Mouse (Mus musculus): ENCODE measurements at regions not wholly inside any gene's neighbourhood (a gene's known extent, or its start where the extent isn't known, plus 50 kb on each side); places are given as distances from the start of the nearest gene placed in this dataset.

- Histone ChIP-seq H3K36me3 (replicated peaks; ENCODE audit: control insufficient read depth, insufficient read depth, low read length) (no peaks in the 10 kb centered on the region), H3K4me3 (ENCODE audit: low read depth, low read length) (no peak overlapping the region), H3K27me3 (ENCODE audit: control insufficient read depth, insufficient read depth, low read length) (no peaks in the 10 kb centered on the region), H3K9ac (replicated peaks; ENCODE audit: low read depth, low read length) (no peak overlapping the region), H3K9me3 (replicated peaks; ENCODE audit: control insufficient read depth, low read length) (no peaks in the 10 kb centered on the region), H3K4me1 (ENCODE audit: control insufficient read depth, insufficient read depth) (no peaks in the 10 kb centered on the region), H3K27ac (ENCODE audit: low read depth) (no peak overlapping the region), H3K4me2 (ENCODE audit: low read depth, low read length) (no peak overlapping the region)
- ATAC-seq (ENCODE audit: insufficient read depth, low read depth) (no peak), DNase-seq (ENCODE audit: low spot score) (no peak)
- WGBS = 56% methylated on average over 8 of the region's 8 CpGs
- TF ChIP-seq EP300 (IDR thresholded peaks at IDR 0.05; ENCODE audit: low read depth) (no peak), CTCF (IDR thresholded peaks at IDR 0.05; ENCODE audit: low read depth) (no peak)
Measured at GRCm38 (mm10) chr11:111522716-111523115, 456.8 kb downstream of the Kcnj2 start.

DNA sequence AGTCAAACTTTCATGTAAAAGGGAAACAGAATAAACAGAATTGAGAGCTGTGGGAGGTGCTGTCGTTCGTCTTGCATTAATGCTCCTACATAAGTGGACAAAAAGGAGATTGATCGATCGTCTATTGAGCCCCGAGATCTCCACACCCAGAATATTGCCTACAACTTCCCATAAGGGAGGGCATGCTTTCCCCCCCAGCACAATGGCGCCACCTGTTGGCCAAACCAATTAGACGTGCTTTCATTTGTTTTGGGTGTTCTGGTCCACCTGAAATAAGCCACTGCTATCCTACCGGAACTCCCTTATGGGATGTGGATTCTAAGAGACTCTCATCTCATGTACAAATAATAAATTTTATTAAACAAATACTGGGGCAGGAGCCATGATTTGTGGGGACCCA is 457.5 kb downstream of the Kcnj2 start:
- Histone ChIP-seq H3K27ac (ENCODE audit: low read depth) (no peak overlapping the region), H3K9me3 (replicated peaks; ENCODE audit: control insufficient read depth, low read length) (no peaks in the 10 kb centered on the region), H3K4me1 (ENCODE audit: control insufficient read depth, insufficient read depth) (no peaks in the 10 kb centered on the region), H3K4me2 (ENCODE audit: low read depth, low read length) (no peak overlapping the region), H3K27me3 (ENCODE audit: control insufficient read depth, insufficient read depth, low read length) (no peaks in the 10 kb centered on the region), H3K9ac (replicated peaks; ENCODE audit: low read depth, low read length) (no peak overlapping the region), H3K36me3 (replicated peaks; ENCODE audit: control insufficient read depth, insufficient read depth, low read length) (no peaks in the 10 kb centered on the region), H3K4me3 (ENCODE audit: low read depth, low read length) (no peak overlapping the region)
- DNase-seq (ENCODE audit: low spot score) (no peak), ATAC-seq (ENCODE audit: insufficient read depth, low read depth) (no peak)
- TF ChIP-seq EP300 (IDR thresholded peaks at IDR 0.05; ENCODE audit: low read depth) = no peak
- peak; percentile 82 for TF ChIP-seq CTCF (IDR thresholded peaks at IDR 0.05; ENCODE audit: low read depth)
- WGBS = 55% methylated on average over 8 of the region's 8 CpGs

DNA sequence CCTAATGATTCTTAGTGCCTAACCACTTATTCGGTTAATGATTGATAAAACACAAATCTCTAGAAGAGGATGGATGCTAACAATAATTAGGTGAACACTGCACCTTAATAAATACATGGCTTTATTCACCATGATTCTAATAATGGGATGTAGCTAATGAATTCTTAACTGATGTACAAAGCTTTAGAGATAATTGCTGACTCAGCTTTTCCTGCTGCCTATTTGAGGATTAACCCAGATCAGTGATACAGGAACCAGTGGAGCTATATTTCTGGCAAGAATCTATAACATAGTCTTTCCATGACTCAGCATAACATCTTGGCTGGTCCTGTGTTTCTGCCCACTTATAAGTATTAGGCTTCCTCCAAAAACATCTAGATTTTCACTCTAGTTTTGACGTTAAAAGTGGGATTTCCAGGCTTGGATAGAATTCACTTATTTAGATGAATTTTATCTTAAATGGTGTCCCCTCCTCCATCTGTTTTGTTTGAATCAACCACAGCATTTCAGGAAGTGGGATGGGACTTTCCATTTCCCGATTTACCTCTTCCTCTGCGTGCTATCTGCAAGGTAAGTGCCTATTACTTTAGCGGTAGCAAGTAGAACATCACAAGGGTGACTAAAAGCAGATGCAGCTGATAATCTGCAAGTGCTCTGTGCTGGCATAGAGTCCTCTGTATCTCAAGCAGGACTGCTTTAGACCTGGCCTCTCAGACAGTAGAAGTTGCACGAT is 460.2 kb downstream of the Kcnj2 start:
- no peak overlapping the region for H3K27ac ChIP-seq (ENCODE audit: low read depth)

DNA sequence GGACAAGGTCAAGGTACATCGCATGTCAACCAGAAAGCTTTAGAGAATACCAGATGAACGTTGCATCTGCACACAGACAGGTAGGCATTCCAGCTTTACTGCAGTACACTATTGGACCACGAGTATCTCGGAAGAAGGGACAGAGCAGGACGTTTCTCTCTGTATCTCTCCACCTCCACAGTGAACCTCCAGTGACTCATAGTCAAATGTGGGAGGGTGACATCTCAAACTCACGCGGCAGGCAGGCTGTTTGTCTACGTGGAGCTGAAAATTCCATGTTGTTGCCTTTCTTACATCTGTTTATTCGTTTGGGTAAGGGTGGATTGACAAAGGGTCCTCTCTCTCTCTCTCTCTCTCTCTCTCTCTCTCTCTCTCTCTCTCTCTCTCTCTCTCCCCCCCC is 463.6 kb downstream of the Kcnj2 start:
- Histone ChIP-seq H3K9me3 (replicated peaks; ENCODE audit: control insufficient read depth, low read length) (no peaks in the 10 kb centered on the region), H3K4me1 (ENCODE audit: control insufficient read depth, insufficient read depth) (no peaks in the 10 kb centered on the region), H3K27me3 (ENCODE audit: control insufficient read depth, insufficient read depth, low read length) (no peaks in the 10 kb centered on the region), H3K36me3 (replicated peaks; ENCODE audit: control insufficient read depth, insufficient read depth, low read length) (no peaks in the 10 kb centered on the region), H3K27ac (ENCODE audit: low read depth) (no peak overlapping the region), H3K9ac (replicated peaks; ENCODE audit: low read depth, low read length) (no peak overlapping the region), H3K4me2 (ENCODE audit: low read depth, low read length) (no peak overlapping the region), H3K4me3 (ENCODE audit: low read depth, low read length) (no peak overlapping the region)
- TF ChIP-seq CTCF (IDR thresholded peaks at IDR 0.05; ENCODE audit: low read depth) (no peak), EP300 (IDR thresholded peaks at IDR 0.05; ENCODE audit: low read depth) (no peak)
- ATAC-seq (ENCODE audit: insufficient read depth, low read depth) = no peak
- DNase-seq (ENCODE audit: low spot score) = no peak
- WGBS = 62% methylated on average over 9 of the region's 9 CpGs

More for the DNA sequence above, 460.2 kb downstream of the Kcnj2 start:
- no peaks in the 10 kb centered on the region for H3K36me3 ChIP-seq (replicated peaks; ENCODE audit: control insufficient read depth, insufficient read depth, low read length)
- H3K4me2 ChIP-seq (ENCODE audit: low read depth, low read length) = no peak overlapping the region
- WGBS = 44% methylated on average over 6 of the region's 6 CpGs
- H3K4me1 ChIP-seq (ENCODE audit: control insufficient read depth, insufficient read depth) = no peaks in the 10 kb centered on the region
- H3K9ac ChIP-seq (replicated peaks; ENCODE audit: low read depth, low read length) = no peak overlapping the region
- H3K9me3 ChIP-seq (replicated peaks; ENCODE audit: control insufficient read depth, low read length) = no peaks in the 10 kb centered on the region
- ATAC-seq (ENCODE audit: insufficient read depth, low read depth) = no peak
- TF ChIP-seq EP300 (IDR thresholded peaks at IDR 0.05; ENCODE audit: low read depth) = no peak
- no peak for TF ChIP-seq CTCF (IDR thresholded peaks at IDR 0.05; ENCODE audit: low read depth)
- H3K27me3 ChIP-seq (ENCODE audit: control insufficient read depth, insufficient read depth, low read length) = no peaks in the 10 kb centered on the region
- no peak overlapping the region for H3K4me3 ChIP-seq (ENCODE audit: low read depth, low read length)
- DNase-seq (ENCODE audit: low spot score) = no peak

GRCm38 (mm10) chr11:111530912-111531311 is 464.9 kb downstream of the Kcnj2 start:
- H3K9me3 ChIP-seq (replicated peaks; ENCODE audit: control insufficient read depth, low read length) = no peaks in the 10 kb centered on the region
- no peaks in the 10 kb centered on the region for H3K27me3 ChIP-seq (ENCODE audit: control insufficient read depth, insufficient read depth, low read length)
- no peak overlapping the region for H3K4me2 ChIP-seq (ENCODE audit: low read depth, low read length)
- WGBS = 58% methylated on average over 3 of the region's 3 CpGs
- no peak for TF ChIP-seq CTCF (IDR thresholded peaks at IDR 0.05; ENCODE audit: low read depth)
- no peaks in the 10 kb centered on the region for H3K36me3 ChIP-seq (replicated peaks; ENCODE audit: control insufficient read depth, insufficient read depth, low read length)
- ATAC-seq (ENCODE audit: insufficient read depth, low read depth) = no peak
- no peak overlapping the region for H3K4me3 ChIP-seq (ENCODE audit: low read depth, low read length)
- H3K27ac ChIP-seq (ENCODE audit: low read depth) = no peak overlapping the region
- no peak overlapping the region for H3K9ac ChIP-seq (replicated peaks; ENCODE audit: low read depth, low read length)
- DNase-seq (ENCODE audit: low spot score) = no peak
- no peaks in the 10 kb centered on the region for H3K4me1 ChIP-seq (ENCODE audit: control insufficient read depth, insufficient read depth)

- Histone ChIP-seq H3K4me3 (ENCODE audit: low read depth, low read length) (no peak overlapping the region), H3K27ac (ENCODE audit: low read depth) (no peak overlapping the region), H3K9me3 (replicated peaks; ENCODE audit: control insufficient read depth, low read length) (no peaks in the 10 kb centered on the region), H3K9ac (replicated peaks; ENCODE audit: low read depth, low read length) (no peak overlapping the region), H3K4me2 (ENCODE audit: low read depth, low read length) (no peak overlapping the region), H3K4me1 (ENCODE audit: control insufficient read depth, insufficient read depth) (no peaks in the 10 kb centered on the region), H3K36me3 (replicated peaks; ENCODE audit: control insufficient read depth, insufficient read depth, low read length) (no peaks in the 10 kb centered on the region), H3K27me3 (ENCODE audit: control insufficient read depth, insufficient read depth, low read length) (no peaks in the 10 kb centered on the region)
- 29% methylated on average over 5 of the region's 5 CpGs for WGBS
- ATAC-seq (ENCODE audit: insufficient read depth, low read depth) = no peak
- TF ChIP-seq EP300 (IDR thresholded peaks at IDR 0.05; ENCODE audit: low read depth) (no peak), CTCF (IDR thresholded peaks at IDR 0.05; ENCODE audit: low read depth) (peak; percentile 75)
- peak; percentile 49 for DNase-seq (ENCODE audit: low spot score)
Measured at GRCm38 (mm10) chr11:111532457-111532856, 466.5 kb downstream of the Kcnj2 start.
